ENCODE assay signal across 8 mouse cellular contexts in genomic region chr17:47630678-47631065, GRCm38 (mm10). TPM values are rescaled to one million over a fixed set of nuclear protein-coding genes. Genes with fewer than 3 reads are reported as not detected.
DNase-seq lines count a peak whose midpoint lies in the region; ATAC-seq and TF ChIP-seq lines count a peak whose summit lies in the region.

Gene Usp49, plus strand, starts transcription at chr17:47630690.

- TF ChIP-seq POLR2A in myocyte (IDR thresholded peaks at IDR 0.05; ENCODE audit: insufficient read length, low read depth) = no peak

- no peak for ATAC-seq in lung, embryonic 15.5 days (ENCODE audit: borderline replicate concordance, extremely low read depth, low FRiP score, low TSS enrichment)
- no peak for ATAC-seq in hindbrain, embryonic 16.5 days

- WGBS in lung, embryonic 15.5 days = 1% methylated on average over 3 of the region's 3 CpGs
- WGBS in hindbrain, embryonic 16.5 days = 1% methylated on average over 3 of the region's 3 CpGs

- no peaks in the 10 kb centered on the region for H3K9me3 ChIP-seq in lung, embryonic 15.5 days
- no peaks in the 10 kb centered on the region for H3K9me3 ChIP-seq in hindbrain, embryonic 16.5 days (ENCODE audit: control insufficient read depth, low read length)

- peak within 1 kb of the TSS; percentile 59 for H3K9ac ChIP-seq in lung, embryonic 15.5 days
- H3K9ac ChIP-seq in hindbrain, embryonic 16.5 days (ENCODE audit: low read depth, low read length) = peak within 1 kb of the TSS; percentile 81

- H3K36me3 ChIP-seq in lung, embryonic 15.5 days = peaks cover 5% of the 10 kb centered on the region; the same call in 1 of the 2 replicates
- H3K36me3 ChIP-seq in hindbrain, embryonic 16.5 days (ENCODE audit: control insufficient read depth, insufficient read depth, low read length) = no peaks in the 10 kb centered on the region; the same call in 1 of the 2 replicates
- H3K36me3 ChIP-seq in myocyte (ENCODE audit: control insufficient read depth, insufficient read depth) = peaks cover 6% of the 10 kb centered on the region

- peaks cover 32% of the 10 kb centered on the region for H3K4me1 ChIP-seq in lung, embryonic 15.5 days
- peaks cover 22% of the 10 kb centered on the region for H3K4me1 ChIP-seq in hindbrain, embryonic 16.5 days (ENCODE audit: control insufficient read depth, insufficient read depth, low read depth, low read length)

- no peaks in the 10 kb centered on the region for H3K27me3 ChIP-seq in lung, embryonic 15.5 days
- H3K27me3 ChIP-seq in hindbrain, embryonic 16.5 days (replicated peaks; ENCODE audit: control insufficient read depth, insufficient read depth, low read length) = no peaks in the 10 kb centered on the region
- H3K27me3 ChIP-seq in myocyte (ENCODE audit: control insufficient read depth, insufficient read depth, insufficient read length) = no peaks in the 10 kb centered on the region

- peak within 1 kb of the TSS; percentile 63 for H3K4me3 ChIP-seq in lung, embryonic 15.5 days
- H3K4me3 ChIP-seq in hindbrain, embryonic 16.5 days (ENCODE audit: low read length) = peak within 1 kb of the TSS; percentile 73
- peak within 1 kb of the TSS; percentile 53 for H3K4me3 ChIP-seq in myocyte

- H3K79me2 ChIP-seq in myocyte (ENCODE audit: control insufficient read depth, insufficient read depth) = peaks cover 3% of the 10 kb centered on the region

- H3K27ac ChIP-seq in lung, embryonic 15.5 days = peak within 1 kb of the TSS; percentile 89
- peak within 1 kb of the TSS; percentile 96 for H3K27ac ChIP-seq in hindbrain, embryonic 16.5 days (ENCODE audit: low read depth, low read length)

- peak within 1 kb of the TSS; percentile 96 for H3K4me2 ChIP-seq in lung, embryonic 15.5 days
- peak within 1 kb of the TSS; percentile 75 for H3K4me2 ChIP-seq in hindbrain, embryonic 16.5 days (ENCODE audit: low read length)
- H3K4me2 ChIP-seq in myocyte (ENCODE audit: low read depth) = peak within 1 kb of the TSS; percentile 89

- DNase-seq in adrenal gland, postnatal 4 days (ENCODE audit: low spot score in 2 of 2) = no peak
- no peak for DNase-seq in adrenal gland, postnatal 36 days
- DNase-seq in lung, postnatal 4 days = no peak
- no peak for DNase-seq in ovary, adult 18-20 months (ENCODE audit: low spot score)
- no peak for DNase-seq in urinary bladder, postnatal 14 days (ENCODE audit: low spot score)

- H3ac ChIP-seq in myocyte (ENCODE audit: control insufficient read depth, insufficient read length) = peak within 1 kb of the TSS; percentile 46

TF ChIP-seq in myocyte, 11 proteins besides CTCF, POLR2A, EP300 and RAD21:
- TF ChIP-seq POLR2AphosphoS2 (IDR thresholded peaks at IDR 0.05; ENCODE audit: insufficient read length, low read depth) (no peak), SRF (IDR thresholded peaks at IDR 0.05; ENCODE audit: control insufficient read depth, insufficient read length, low read depth) (no peak), MYOG (IDR thresholded peaks at IDR 0.05; ENCODE audit: control insufficient read depth in 1 of 3, insufficient read depth in 1 of 3, insufficient read length in 2 of 3, low read depth in 2 of 3) (no peak), REST (IDR thresholded peaks at IDR 0.05; ENCODE audit: insufficient read depth, insufficient read length) (no peak), TCF3 (IDR thresholded peaks at IDR 0.05; ENCODE audit: insufficient read length, low read depth) (no peak)

RNA-seq across cellular contexts. Expression of gene Usp49, which starts in this region (rescaled TPM):
- total RNA-seq in adrenal gland, postnatal 4 days (2021) = 10 to 100 TPM; 12.7 to 13.3 TPM
- total RNA-seq in adrenal gland, postnatal 36 days (2021) = 1 to 10 TPM; 4.1 to 5.6 TPM
- polyA plus RNA-seq in lung, embryonic 15.5 days (2015; fragmentation: Nextera tagmentation; extraction: Ambion mirVana) = 4.2 and 4.3 TPM in 2 replicates
- 5.2 TPM in 2 replicates for polyA plus RNA-seq in hindbrain, embryonic 16.5 days (2015; fragmentation: Nextera tagmentation; extraction: Ambion mirVana)
- 2.5 TPM for polyA plus RNA-seq in myocyte (2012; fragmentation: generic; extraction: Trizol)
